Mouse (Mus musculus) lung, postnatal 25 days (tissue): ENCODE measurements around the gene Kiz.
A peak's percentile ranks its signal among the peaks of the same experiment; 100 is the strongest.

Experiments used
- DNase-seq: peaks from one replicate; pipeline ENCODE4 v3.0.0; 2022; ENCODE audit warnings: low spot score

Kiz gene

GRCm38 (mm10) chr2:146865781-146866180 is 10.1 kb downstream of the Kiz start:
- no peak for DNase-seq

DNA sequence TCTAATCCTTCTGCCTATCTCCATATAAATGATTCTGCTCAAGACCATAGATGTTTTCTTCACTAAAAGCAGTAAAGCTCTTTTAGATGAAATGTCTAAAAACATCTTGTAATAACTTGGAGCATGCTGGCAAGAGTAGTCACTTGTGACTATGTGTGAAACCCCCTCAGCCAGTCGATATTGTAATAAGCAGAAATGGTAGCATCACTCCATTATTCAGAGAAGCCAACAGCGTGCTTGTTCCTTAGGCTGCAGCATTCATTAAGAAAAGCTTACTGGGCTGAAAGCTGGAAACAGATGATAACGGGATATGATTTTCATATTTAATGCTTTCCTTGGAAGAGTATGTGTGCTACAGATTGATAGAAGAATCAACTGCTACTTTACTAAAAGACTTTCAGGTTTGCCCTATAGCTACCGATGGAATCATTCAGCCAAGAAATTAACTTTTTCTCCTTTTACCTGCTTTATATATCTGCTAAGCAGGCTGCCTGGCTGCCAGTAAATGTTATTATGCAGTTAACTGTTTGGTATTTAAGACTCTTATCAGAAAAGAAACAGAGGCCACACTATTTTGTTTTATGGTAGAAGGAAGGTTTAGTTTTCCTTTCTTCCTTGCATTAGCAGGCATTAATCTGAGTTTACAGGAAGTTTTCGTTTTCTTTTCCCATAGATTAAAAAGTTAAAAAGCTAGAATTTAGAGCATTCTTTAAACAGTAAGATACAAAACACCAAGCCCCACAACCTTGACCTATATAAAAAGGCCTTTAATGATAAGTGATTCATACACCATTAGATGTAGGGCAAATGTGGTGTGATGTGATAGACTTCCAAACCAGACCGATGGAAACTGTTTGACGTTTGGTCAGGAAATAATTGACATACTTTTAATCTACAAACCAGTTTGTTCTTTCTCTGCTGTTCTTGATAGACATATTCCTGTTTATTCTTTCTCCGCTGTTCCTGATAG is 15.9 kb downstream of the Kiz start:
- no peak for DNase-seq

DNA sequence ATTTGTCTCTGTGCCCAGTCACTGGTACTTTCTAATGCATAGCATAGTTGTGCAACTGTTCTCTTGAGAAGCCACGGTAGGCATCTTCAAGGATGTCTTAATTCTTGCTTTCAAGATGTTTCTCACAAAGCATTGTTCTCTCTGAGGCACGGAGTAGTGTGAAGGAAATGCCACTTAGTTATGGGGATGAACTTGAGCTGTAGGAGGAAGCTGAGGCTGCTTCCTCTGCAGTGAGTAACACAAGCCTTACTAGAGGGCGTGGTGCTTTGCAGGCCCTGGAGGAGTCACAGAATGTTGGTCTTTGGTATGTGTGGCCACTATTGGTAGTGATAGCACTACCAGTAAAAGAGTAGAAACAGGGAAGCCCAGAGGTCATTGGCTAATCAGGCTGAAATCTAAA is 17.0 kb downstream of the Kiz start:
- no peak for DNase-seq

DNA sequence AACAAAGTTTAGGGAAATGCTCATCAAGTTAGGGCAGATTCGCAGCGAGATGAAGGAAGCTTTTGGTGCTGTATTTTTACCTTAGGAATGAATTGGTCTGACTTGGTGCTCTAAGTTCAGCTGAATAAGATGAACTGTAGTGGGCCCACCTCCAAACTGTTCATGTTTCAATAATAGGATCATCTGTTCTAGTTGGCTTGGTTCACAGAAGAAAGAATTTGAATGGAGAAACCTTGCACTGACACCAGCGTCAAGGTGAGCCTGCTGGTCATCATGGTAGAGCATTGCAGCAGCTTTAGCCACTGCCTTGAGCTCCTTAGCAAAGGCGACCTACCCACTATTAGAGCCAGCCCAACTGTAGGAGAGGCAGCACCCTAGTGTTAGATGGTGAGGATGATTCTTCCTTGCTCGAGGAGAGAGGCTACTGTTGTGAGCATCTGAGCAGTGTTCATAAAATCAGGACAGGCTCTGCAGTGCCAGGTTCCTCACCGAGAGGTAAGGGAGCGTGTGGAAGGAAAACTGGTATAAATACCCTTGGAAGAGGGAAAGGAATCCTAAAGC is 18.3 kb downstream of the Kiz start:
- DNase-seq, result no peak

- peak; percentile 56 for DNase-seq
Measured at GRCm38 (mm10) chr2:146877423-146878098, 21.9 kb downstream of the Kiz start.

DNA sequence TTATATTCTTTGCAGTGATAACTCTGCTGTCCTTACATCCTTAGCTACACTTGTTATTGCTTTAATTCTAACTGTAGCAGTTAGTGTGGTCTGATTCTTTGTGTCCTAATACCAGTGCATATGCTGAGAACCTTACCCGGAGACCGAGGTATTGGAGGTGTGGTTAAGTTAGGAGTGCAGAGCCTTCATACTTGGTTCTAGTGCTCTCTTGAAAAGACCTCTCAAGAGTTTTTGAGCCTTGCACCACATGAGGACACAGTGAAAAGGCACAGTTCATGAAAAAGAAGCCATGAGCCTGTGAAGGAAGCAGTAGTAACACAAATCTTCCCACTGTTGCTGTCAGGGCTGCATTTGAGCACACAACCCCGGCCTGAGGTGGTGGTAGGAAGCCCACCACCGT is 26.0 kb downstream of the Kiz start:
- DNase-seq, result peak; percentile 65

DNA sequence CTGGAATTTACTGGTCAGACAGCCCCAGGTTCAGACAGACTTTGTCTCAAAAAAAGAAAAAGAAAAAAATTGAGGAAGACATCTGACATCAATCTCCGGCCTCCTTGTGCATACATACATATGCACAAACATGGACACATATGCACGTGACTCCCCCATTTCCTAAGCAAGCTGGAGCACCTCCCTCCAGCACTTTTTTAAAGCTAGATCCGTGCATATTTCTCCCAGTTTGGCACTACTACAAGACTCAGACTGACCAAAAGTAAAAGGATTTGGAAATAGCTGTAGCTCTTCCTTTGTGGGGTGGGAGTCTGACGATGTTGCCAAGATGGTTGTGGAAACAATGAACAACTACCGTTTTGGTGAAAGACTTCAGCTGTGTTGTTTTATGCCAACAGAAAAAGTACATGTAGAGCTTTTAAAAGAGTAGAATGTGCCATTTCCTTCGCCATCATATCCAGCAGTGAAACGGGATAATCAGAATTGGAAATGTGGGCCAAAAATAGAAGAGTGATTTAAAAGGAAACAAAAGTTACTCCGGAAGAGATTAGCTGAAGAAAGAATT is 28.7 kb downstream of the Kiz start:
- DNase-seq, result no peak

DNA sequence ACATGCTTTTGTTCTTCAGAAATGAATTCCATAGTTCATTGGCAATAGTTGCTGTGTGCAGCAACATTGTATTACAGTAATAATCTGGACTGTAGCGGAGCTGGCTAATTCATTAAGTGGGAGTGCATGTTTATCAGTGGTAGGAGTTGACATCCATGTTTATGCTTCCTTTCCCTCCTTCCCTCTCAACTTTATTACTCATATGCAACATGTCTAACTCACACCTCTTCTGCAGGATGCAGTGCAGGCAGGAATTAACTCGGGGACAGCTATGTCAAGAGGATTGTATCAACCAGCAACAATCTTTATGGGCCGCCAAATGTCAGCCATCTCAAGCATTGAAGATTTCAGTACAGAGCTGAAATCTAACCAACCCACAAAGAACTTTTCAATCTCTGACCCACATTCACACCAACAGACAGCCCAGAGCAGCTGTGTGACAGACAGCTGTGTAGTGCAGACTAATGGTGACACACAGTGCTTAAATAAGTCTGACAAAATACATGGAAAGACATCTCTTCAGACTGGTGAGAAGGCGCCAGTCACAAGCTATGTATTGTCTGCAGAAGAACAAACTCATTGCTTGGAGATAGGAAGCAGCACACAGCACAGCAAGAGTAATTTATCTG is 33.2 kb downstream of the Kiz start:
- no peak for DNase-seq

- peak; percentile 23 for DNase-seq
Measured at GRCm38 (mm10) chr2:146898977-146899376, 43.3 kb downstream of the Kiz start.

- no peak for DNase-seq
Measured at GRCm38 (mm10) chr2:146916085-146916484, 60.4 kb downstream of the Kiz start.

GRCm38 (mm10) chr2:146917770-146918169 is 62.1 kb downstream of the Kiz start:
- no peak for DNase-seq

DNA sequence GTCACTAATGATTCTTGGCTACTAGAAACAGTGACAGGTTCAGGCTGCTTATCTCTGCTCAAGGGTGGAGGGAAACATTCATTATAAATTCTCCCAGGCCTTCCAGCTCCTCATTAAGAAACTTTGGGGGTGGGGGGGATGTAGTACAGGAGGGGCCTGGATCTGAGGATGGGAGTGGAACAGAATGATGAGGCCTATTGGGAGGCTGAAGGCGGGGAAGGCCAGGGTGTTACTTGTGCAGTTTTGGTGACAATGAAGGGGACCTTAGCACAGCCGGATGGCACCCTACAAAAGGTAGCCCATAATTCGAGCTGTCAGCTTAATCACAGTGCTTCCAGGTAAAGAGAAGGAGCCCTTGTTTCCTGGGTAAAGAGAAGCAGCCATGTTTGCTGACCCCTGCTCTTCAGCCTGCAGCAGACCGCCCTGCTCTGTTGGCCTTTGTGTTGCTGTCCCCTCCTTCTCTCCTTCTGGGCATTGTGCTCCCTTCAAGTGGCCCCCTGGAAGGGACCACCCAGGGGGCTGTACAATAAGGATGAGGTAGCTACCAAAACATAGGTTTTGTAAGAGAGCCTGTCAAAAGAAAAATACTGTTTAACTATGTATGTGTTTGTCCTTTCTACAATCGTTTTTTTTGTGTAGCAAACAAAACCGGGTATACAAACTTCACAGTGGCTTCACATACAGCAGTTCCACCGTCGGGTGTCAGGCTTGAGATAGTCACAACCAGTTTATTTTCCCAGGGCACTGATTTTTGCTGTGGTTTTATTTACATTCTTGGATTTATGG is 64.9 kb downstream of the Kiz start:
- no peak for DNase-seq

DNA sequence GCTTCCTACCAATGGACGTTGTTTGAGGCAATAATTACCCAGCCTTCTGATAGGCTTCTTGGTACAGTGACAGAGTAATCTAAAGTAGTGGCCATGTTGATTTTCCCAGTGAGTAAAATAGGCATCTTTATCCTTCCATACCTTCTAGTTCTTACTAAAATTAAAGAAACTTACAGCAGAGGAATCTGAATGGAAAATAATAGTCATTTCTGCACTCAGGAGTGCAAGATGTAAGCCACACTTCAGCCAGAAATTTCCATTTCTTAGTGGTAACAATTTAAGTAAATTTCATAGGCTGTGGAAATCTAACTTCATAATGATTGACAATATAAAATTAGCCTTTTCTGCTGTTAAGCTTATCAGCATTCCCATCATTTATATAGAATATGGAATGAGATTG is 69.6 kb downstream of the Kiz start:
- DNase-seq, result no peak

DNA sequence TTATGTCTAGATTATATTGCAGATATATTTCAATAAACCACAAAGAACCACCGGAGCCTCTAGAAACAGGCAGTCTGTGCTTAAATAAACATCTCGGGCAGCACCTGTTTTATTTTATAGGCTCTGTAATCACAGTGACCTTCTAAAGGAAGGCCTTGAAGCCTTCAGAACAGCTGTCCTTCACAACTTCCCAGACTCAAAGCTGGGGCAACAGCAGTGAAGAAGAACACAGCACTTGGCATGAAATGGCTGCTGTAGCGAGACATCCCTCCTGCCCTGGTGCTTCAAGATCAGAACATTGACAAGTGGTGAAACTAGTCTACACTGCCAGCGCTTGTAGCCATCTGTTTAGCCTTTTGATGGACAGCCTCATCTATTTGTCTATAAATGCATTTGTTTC is 70.2 kb downstream of the Kiz start:
- no peak for DNase-seq

- DNase-seq, result no peak
Measured at GRCm38 (mm10) chr2:146948223-146948776, 92.6 kb downstream of the Kiz start.

- DNase-seq, result no peak
Measured at GRCm38 (mm10) chr2:146956366-146956765, 100.7 kb downstream of the Kiz start.

- DNase-seq, result no peak
Measured at GRCm38 (mm10) chr2:146958398-146958911, 102.8 kb downstream of the Kiz start.

- DNase-seq, result peak; percentile 77
Measured at GRCm38 (mm10) chr2:146958951-146959821, 103.5 kb downstream of the Kiz start.

- DNase-seq, result no peak
Measured at GRCm38 (mm10) chr2:146975024-146975423, 119.4 kb downstream of the Kiz start.
